Mouse (Mus musculus): ENCODE results near the gene Dlgap4. TPM values are rescaled to one million over a fixed set of nuclear protein-coding genes. Genes with fewer than 3 reads are reported as not detected.

The Dlgap4 gene
- total RNA-seq, 2 experiments from 2014 or later, result 13.8 to 35.2 TPM

GRCm38 (mm10) chr2:156616513-156616912 lies 3.0 kb downstream of the Dlgap4 start:
- ATAC-seq (ENCODE audit: poor library complexity, severe bottlenecking), result no peak

- no peak for ATAC-seq (ENCODE audit: poor library complexity, severe bottlenecking)
Measured at GRCm38 (mm10) chr2:156617536-156617935, 4.0 kb downstream of the Dlgap4 start.

GRCm38 (mm10) chr2:156620874-156621273 lies 7.4 kb downstream of the Dlgap4 start:
- no peak for ATAC-seq (ENCODE audit: poor library complexity, severe bottlenecking)

GRCm38 (mm10) chr2:156621449-156621848 lies 7.9 kb downstream of the Dlgap4 start:
- ATAC-seq (ENCODE audit: poor library complexity, severe bottlenecking), result no peak

GRCm38 (mm10) chr2:156622192-156622591 lies 8.7 kb downstream of the Dlgap4 start:
- no peak for ATAC-seq (ENCODE audit: poor library complexity, severe bottlenecking)

GRCm38 (mm10) chr2:156623246-156623645 lies 9.7 kb downstream of the Dlgap4 start:
- no peak for ATAC-seq (ENCODE audit: poor library complexity, severe bottlenecking)

GRCm38 (mm10) chr2:156625307-156625706 lies 11.8 kb downstream of the Dlgap4 start:
- no peak for ATAC-seq (ENCODE audit: poor library complexity, severe bottlenecking)

- no peak for ATAC-seq (ENCODE audit: poor library complexity, severe bottlenecking)
Measured at GRCm38 (mm10) chr2:156626119-156626518, 12.6 kb downstream of the Dlgap4 start.

GRCm38 (mm10) chr2:156626544-156626943 lies 13.0 kb downstream of the Dlgap4 start:
- no peak for ATAC-seq (ENCODE audit: poor library complexity, severe bottlenecking)

GRCm38 (mm10) chr2:156627917-156628316 lies 14.4 kb downstream of the Dlgap4 start:
- no peak for ATAC-seq (ENCODE audit: poor library complexity, severe bottlenecking)

GRCm38 (mm10) chr2:156630288-156630687 lies 16.8 kb downstream of the Dlgap4 start:
- no peak for ATAC-seq (ENCODE audit: poor library complexity, severe bottlenecking)

- ATAC-seq (ENCODE audit: poor library complexity, severe bottlenecking), result no peak
Measured at GRCm38 (mm10) chr2:156632721-156633120, 19.2 kb downstream of the Dlgap4 start.

- no peak for ATAC-seq (ENCODE audit: poor library complexity, severe bottlenecking)
Measured at GRCm38 (mm10) chr2:156635091-156635490, 21.6 kb downstream of the Dlgap4 start.

GRCm38 (mm10) chr2:156641141-156641540 lies 27.6 kb downstream of the Dlgap4 start:
- ATAC-seq (ENCODE audit: poor library complexity, severe bottlenecking), result no peak

- no peak for ATAC-seq (ENCODE audit: poor library complexity, severe bottlenecking)
Measured at GRCm38 (mm10) chr2:156642931-156643330, 29.4 kb downstream of the Dlgap4 start.

- no peak for ATAC-seq (ENCODE audit: poor library complexity, severe bottlenecking)
Measured at GRCm38 (mm10) chr2:156643406-156643805, 29.9 kb downstream of the Dlgap4 start.

GRCm38 (mm10) chr2:156645145-156645544 lies 31.6 kb downstream of the Dlgap4 start:
- no peak for ATAC-seq (ENCODE audit: poor library complexity, severe bottlenecking)

GRCm38 (mm10) chr2:156646877-156647276 lies 33.4 kb downstream of the Dlgap4 start:
- ATAC-seq (ENCODE audit: poor library complexity, severe bottlenecking), result no peak

- no peak for ATAC-seq (ENCODE audit: poor library complexity, severe bottlenecking)
Measured at GRCm38 (mm10) chr2:156648042-156648441, 34.5 kb downstream of the Dlgap4 start.

- ATAC-seq (ENCODE audit: poor library complexity, severe bottlenecking), result no peak
Measured at GRCm38 (mm10) chr2:156649450-156649849, 35.9 kb downstream of the Dlgap4 start.

GRCm38 (mm10) chr2:156651019-156651418 lies 37.5 kb downstream of the Dlgap4 start:
- ATAC-seq (ENCODE audit: poor library complexity, severe bottlenecking), result no peak

GRCm38 (mm10) chr2:156652841-156653240 lies 39.3 kb downstream of the Dlgap4 start:
- no peak for ATAC-seq (ENCODE audit: poor library complexity, severe bottlenecking)

- no peak for ATAC-seq (ENCODE audit: poor library complexity, severe bottlenecking)
Measured at GRCm38 (mm10) chr2:156654148-156654547, 40.6 kb downstream of the Dlgap4 start.

GRCm38 (mm10) chr2:156655626-156656025 lies 42.1 kb downstream of the Dlgap4 start:
- ATAC-seq (ENCODE audit: poor library complexity, severe bottlenecking), result no peak

Measured in megakaryocyte, adult 5-6 weeks (primary cell).